Mouse (Mus musculus) heart, adult 9 months (tissue): Measurements from ENCODE around the gene Zfp949.

Source experiments
- DNase-seq, 2 experiments: peaks; one replicate each; pipeline ENCODE4 v3.0.0; 2022; ENCODE audit warnings: low spot score in 2 of 2

Gene Zfp949

DNA sequence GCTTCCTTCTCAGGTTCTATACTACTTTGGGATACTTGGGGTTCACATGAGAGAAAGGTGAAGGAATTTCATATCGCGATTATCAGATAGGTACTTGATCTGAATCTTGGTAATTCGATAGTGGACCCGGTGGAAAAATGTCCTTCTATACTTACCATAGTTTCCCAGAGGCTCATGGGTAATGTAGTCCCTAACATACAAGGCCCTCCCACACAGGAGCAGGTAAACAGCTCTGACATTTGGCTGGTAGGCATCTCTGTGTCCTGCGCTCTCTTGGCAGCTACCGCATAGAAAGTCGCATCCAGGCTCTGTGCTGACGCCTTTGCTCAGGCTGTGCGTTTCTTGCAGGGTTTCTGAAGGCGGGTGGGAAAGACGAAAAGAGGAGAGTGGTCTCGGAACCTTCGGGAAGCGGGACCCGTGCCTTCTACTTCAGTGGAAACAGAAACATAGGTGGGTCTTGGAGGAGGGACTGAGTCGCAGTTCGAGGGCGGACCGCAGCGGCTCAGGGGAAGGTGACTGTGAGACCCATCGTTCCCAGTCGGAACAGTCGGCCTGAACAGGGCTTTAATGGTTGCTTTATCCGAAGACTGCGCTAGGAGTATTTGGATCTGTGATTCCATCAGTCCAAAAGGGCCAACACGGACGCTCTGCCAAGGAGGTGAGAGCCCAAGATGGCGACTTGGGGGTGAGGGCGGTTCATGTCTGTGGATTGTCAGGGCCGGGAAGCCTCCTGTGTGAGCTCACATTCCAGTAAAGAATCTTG is at the start of gene Zfp949:
TSS of gene Zfp949 (plus strand) at position 170 of the 763 bp plus-strand sequence.
- DNase-seq, result peak; percentile 83 to 86

DNA sequence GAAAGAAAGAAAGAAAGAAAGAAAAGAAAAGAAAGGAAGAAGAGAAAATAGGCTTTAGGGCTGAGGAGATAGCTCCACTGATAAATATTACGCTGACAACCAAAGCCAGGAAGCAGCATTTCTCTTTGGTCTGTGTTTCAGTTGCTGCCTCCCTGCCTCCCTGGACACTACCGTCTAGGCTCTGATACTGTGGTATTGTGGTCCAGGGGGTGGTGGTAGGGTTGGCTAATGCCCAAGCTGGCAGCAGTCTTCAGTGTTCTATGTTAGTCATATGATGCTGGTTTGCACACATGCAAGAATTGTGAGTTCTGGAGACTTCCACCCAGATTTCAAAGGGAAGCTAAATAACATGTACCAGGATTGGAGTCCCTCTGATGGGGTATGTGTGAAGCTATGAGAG is 47.7 kb upstream of the Zfp949 start:
- no peak for DNase-seq

DNA sequence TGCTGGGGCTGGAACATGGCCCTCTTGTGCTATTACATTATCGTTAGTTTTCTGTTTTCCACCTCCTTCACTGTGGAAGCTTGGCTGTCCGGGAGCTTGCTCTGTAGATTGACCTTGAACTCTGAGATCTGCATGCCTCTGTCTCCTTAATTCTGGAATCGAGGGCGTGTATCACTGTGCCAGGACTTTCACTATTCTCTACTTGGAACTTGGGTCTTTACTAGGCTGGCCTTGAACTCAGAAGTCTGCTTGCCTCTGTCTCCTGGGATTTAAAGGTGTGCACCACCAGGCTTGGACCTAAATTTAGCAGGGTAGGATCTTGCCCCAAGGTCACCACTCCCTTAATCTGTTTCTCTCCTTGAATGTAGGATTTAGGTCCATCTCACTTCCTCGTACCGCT is 46.0 kb upstream of the Zfp949 start:
- no peak for DNase-seq

DNA sequence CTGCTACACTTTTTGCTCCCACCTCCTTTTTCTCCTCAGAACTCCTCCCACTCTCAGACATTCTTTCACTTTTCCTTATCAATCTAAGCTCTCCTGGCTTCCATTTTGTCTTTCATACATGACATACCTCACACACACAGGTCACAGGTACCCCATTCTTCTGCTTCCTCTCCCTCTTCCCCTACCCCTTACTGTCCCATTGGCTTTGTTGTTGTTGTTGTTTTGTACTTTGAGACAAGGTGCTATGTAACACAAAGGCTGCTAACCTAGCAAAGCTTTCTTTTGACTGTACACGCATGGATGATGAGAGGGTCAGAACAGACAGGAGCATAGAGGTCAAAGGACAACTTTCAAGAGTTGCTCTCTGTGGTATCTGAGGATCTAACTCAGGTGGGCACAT is 32.3 kb upstream of the Zfp949 start:
- DNase-seq, result no peak

DNA sequence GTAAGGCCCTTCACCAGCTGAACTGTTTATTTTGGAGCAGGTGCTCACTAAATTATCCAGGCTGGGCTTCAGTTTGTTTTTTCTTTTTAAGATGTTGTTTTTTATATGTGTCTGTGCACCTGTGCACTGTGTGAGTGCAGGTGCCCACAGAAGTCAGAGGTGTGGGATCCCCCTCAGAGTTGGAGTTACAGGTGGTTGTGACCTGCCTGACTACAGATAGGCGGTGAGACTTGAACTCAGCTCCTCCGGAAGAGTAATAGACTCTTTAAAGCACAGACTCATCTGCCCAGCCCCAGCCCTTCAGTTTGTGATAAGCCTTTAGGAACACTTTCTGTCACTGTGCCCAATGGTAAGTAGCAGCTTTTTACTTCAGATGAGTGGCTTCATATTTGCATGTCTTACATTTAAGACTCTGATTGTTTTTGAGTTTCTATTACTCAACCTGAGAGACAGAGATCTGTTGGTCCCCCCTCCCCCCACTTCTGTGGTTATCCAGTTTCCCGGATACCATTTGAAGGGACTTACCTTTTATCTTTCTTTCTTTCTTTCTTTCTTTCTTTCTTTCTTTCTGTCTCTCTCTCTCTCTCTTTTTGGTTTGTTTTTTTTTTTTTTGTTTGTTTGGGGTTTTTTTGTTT is 31.3 kb upstream of the Zfp949 start:
- DNase-seq, result no peak

DNA sequence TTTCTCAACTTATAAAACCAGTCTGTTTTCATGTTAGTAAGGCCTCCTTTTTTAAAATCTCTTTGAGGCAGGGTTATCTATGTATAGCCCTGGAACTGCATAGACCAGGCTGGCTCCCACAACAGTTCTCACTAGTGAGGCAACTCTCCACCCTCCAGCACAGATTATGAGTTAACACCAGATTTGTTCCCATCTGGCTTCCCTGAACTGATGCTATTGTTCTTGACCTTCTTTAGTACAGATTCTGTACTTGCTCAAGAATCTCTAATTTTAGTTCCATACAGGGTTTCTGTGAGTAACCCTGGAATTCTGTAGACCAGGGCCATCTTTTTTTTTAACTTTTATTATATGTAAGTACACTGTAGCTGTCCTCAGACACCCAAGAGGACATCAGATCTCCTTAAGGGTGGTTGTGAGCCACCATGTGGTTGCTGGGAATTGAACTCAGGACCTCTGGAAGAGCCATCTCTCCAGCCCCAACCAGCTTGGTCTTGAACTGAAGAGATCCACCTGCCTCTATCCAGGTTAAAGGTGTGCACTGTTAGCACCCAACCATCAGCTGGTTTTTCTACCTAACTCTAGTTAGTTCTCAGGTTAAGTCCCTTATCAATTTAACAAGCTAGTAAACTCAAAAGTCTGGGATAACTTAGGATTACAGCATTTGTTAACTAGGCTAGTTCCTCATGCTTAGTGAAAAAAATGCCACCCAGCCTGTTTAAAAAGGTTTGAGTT is 28.3 kb upstream of the Zfp949 start:
- DNase-seq, result no peak

DNA sequence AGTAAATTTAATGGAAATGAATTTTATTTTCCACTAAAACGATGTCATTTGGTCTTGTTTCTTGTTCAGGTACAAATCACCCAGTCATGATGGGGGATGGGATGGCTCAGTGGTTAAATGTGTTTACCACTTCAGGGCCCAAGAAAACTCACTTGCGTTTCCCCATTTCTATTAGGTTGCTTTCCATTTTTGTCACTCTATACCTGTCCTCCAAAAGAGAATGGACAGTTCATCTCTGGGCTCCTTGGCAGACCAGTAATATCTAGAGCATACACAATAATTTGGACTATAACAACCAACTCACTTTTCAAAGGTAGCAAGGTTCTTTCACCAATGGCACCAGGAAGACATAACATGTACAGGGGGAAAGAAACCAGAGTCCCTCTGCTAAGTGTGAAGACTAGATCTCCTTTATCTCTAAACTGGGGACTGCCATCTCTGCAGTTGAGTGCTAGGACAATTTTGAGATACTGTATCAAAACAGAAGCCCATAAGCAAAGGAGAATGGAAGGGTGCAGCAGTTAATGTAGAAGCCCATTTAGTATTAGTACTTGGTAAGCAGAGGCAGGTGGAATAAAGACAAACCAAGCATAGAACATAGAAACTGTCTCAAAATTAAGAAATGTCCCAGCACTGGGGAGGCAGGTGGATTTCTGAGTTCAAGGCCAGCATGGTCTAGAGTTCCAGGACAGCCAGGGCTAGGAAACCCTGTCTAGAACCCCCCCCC is 27.5 kb upstream of the Zfp949 start:
- no peak for DNase-seq

DNA sequence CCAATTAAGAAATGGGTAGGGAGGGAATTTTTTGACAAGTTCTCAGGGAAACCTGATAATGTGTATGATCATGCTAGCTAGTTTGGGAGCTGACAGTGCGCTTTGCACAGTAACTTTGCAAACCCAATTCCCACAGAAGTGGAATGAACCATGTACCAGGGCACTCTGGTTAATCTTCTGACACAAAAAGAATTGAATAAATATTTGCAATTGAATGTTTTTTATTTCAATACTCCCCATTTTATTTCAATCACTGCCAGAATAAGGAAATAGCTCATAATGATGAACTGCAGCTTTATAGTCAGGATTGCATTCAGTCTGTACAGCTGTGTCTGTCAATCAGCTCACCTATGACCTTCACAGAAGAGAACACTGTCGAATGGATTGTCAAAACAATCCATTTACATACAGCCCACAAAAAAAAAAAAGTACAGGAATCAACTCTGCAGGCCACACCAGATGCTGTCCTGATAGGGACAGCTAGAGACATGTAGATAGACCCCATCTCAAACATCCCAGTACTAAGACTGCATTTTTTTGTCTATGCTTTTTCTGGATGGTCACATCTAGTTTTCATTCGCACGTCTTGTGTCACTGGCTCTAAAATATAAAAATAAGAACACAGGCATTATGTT is 26.9 kb upstream of the Zfp949 start:
- DNase-seq, result no peak

DNA sequence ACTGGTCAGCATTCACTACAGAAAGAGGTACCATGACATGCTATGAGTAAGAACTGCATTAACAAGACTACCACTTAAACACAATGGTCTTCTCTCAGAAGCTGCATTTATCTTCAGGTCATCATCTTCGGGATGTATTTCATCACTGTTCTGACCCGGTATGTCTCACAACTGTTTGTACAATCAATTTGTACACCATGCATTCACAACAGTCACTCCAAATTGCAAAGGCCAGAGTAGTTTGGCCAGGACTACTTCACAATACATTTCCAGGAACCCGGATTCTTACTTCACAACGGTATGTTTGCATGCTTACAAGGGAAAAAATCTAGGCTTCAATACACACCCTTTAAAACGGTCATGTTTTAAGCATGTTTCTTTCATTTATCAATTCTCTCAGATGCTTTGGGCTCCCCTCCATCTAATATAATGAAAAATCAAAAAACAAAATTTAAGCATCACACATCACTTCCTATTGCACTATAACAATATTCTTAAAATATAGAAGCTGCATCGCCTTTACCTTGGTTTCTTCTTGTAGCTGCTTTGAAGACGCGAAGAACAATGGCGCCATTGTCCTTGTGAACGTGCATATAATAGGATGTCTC is 25.8 kb upstream of the Zfp949 start:
- DNase-seq, result no peak

DNA sequence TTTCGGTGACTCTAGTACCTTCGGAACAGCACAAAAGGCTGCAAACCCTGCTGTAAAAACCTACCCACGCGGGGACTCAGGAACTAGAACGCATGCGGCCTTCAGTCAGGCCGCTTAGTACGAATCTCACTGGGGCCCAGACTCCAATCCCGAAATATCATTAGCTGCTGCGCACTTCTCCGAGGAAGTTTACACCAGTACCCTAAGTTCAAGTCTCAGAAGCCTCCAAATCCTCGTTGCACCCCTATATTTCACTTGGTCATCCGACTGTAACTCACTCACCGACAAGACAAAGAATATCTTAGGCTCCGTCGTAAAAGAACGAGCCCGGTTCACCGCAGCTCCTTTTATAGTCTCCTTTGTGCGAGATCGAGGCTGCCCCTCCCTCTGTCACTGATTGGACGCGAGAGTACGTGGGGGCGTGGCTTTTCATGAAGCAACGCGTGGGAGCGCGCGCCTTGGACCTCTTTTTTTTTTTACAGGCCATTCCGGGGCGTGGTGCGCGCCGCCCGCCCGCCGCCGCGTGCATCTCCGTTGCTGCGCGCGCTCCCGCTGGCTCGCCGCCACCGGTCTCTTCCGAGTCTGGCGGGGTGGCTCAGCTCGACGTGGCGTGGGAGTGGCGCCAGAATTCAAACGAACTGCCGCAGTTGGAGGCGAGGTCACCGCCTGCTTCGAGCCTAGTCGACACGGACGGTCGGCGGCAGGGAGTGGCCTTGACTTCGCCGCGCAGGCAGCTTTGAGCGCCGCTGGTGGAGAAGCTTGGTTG is 25.1 kb upstream of the Zfp949 start:
- DNase-seq, result peak; percentile 96 to 97

DNA sequence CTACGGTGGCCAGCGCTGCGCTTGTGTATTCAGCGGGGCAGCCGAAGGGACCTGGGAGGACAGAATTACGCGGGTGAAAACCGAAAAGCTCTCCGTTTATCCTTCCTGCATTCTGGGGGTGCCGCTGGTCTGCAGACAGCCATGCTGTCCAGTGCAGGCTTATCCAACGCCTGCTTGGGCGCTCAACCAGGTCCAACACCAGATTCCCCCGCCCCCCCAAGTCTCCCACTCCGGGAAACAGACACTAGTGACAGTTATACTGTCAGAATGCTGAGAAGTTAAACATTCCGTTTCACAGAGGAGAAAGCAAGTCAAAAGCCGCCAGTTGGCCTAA is 24.5 kb upstream of the Zfp949 start:
- no peak for DNase-seq

DNA sequence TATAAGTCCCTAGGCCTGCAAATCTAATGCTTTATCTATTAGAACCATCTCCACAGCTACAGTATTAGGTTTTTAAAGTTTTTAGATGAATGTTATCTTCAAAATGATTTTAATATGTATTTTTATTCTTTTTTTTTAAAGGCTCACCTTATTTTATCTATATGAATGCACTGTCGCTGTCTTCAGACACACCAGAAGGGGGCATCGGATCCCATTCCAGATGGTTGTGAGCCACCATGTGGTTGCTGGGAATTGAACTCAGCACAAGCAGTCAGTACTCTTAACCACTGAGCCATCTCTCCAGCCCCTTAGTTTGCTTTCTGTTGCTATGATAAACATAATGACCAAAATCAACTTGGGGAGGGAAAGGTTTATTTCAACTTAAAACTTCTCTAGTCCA is 23.5 kb upstream of the Zfp949 start:
- DNase-seq, result no peak

DNA sequence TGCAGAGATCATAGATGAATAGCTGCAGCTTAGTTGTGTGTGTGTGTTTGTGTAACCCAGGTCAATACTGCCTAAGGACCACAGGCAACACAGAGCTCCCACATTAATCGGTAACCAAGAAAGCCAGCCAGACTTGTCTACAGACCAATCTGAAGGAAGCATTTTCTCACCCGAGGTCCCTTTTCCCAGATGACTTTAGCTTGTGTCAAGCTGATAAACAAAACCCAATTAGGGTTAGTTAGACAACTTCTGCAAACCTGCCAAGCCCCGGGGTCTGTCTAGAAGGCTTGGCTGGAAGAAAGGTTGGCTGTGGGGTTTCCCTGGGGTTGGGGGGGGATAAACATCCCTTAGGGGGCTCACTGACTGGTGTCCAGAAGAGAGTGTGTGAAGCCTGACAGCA is 23.0 kb upstream of the Zfp949 start:
- no peak for DNase-seq

DNA sequence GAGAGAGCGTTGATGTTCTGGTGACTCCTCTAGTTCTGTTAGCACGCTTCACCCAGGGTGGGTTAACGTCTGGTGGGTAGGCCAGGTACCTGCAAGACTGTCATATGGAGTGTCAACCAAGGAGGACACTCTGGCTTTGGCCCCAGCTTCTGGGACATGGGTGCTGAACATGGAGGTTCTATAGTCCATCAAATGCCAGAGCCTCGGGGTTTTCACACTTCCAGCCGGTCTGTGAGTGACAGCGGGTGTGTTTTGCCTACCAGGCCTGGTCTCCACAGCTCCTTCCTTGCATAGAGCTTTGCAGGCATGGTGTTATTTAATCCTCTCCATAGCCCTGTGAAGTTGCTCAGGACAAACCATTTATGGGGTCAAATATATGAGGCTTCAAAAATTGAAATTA is 22.5 kb upstream of the Zfp949 start:
- DNase-seq, result no peak

DNA sequence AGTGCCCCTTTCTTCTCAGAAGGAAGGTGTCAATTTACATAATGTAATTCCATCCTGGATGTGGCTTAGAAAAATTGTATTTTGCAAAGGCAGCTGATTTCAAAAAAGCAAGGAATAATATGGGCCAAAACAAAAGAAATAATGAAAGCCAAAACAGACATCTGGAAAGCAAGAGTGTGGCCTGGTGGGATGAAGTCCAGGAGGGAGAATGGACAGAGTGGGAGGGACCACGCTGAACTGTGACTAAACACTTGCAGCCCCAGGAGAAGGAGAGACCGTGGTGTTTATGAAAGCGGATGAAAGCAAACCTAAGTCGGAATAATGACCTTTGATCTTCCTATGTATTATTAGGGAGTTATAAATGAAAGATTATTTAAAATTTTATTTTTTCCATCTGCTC is 19.9 kb upstream of the Zfp949 start:
- DNase-seq, result peak in 1 of 2 experiments; percentile 17

DNA sequence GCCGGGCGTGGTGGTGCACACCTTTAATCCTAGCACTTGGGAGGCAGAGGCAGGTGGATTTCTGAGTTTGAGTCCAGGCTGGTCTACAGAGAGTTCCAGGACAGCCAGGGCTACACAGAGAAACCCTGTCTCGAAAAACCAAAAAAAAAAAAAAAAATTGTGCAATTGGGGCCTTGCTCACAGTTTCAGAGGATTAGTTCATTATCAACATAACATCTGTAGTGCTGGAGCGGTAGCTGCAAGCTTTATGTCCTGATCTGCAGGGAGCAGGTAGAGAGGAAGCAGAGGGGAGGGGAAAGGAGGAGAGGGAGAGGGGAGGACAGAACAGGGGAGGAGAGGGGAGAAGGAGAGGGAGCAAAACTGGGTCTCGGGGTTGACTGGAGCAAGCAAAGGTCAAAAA is 19.1 kb upstream of the Zfp949 start:
- no peak for DNase-seq

DNA sequence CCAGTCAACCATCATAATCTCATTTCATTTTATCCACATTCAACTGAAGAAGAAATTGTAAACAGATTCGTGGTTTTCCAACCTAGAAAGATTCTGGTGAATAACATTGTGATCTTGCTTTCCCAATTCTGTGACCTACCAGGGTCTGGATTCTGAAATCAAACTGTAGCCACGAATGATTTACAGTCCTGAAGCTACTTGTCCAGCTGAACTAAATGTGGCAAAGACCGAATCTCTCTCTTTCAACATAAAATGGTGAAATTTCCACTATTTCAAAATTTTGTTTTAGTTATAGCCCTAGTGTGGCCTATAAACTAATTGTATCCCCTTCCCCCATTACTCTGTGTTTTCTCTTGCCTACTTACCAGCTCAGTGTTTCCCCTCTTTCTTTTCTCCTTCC is 18.2 kb upstream of the Zfp949 start:
- DNase-seq, result no peak

DNA sequence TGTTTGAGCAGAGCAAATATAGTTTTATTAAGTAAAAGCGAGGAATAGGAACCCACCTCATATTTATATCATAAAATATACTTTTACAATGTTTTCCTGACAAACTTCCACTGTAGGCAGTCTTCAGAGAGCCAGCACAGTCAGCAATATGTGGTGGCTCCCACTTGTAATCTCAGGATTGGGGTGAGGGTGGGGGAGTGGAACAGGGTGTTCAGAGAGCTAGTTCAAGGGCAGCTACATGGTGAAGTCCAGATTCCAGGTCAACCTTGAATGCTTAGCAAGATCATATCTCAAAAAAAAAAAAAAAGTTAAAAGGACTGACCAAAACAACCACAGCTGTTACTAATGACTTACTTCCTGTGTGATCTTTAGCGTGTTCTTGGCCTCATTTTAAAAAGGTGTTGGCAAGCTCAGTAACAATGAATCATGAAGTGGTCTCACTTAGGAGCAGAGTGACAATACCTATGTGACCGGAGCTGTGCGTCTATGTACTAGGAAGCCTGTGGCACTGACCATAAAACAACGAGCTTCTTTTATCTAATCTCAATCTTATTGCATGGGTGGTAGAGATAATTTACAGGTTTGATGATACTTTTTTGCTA is 17.7 kb upstream of the Zfp949 start:
- DNase-seq, result no peak

DNA sequence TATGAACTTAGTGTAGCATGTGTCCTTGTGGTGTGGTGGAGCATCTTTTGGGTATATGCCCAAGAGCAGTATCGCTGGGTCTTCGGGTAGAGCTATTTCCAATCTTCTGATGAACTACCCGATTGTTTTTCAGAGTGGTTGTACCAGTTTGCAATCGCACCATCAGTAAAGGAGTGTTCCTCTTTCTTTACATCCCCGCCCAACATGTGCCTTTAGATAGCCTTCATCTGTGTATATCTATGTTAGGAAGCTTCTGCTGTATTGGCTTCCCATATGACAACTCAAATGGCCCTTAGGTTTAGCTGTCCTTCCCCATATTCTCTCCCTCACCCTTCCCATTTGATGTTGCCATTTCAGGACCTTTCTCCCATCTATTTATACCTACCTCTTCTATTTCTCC is 13.7 kb upstream of the Zfp949 start:
- DNase-seq, result no peak

DNA sequence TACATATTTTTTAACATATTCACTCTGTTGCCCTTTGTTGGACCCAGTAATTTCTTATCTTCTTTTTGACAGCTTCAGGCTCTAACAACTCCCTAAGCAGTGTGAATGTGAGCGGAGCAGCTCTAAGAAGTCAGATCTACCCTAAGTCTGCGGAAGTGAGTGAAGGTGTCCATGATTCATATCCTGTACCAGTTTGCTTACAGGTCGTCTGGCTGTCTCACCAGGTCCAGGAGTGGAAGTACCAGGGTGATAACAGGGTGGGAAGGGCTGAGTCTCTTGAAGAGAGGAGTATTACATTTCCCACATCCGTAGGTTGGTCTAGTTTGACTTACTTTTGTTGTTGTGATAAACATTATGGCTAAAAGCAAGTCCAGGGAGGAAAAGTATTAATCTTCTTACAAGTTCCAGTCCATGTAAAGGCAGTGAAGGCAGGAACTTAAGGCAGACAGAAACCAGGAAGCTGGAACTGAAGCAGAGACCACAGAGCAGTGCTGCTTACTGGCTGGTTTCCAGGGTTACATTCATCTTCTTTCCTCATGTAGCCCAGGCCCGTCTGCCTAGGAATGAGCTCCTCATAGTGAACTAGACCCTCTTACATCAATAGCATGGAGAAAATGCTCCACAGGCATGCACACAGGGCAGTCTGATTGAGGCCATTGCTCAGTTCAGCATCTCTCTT is 8.1 kb upstream of the Zfp949 start:
- no peak for DNase-seq
